Mouse (Mus musculus) retina, embryonic 14.5 days (tissue): Measurements from ENCODE around the gene Abcb11.

Source experiments
- DNase-seq: peaks from one replicate; pipeline ENCODE4 v3.0.0-alpha.2; 2015; ENCODE audit warnings: low spot score

The Abcb11 gene

GRCm38 (mm10) chr2:69188732-69189131 is 153.7 kb downstream of the Abcb11 start:
- DNase-seq: no peak
